Comparison of ENCODE assay signal across 10 mouse cellular contexts in the genomic region with DNA sequence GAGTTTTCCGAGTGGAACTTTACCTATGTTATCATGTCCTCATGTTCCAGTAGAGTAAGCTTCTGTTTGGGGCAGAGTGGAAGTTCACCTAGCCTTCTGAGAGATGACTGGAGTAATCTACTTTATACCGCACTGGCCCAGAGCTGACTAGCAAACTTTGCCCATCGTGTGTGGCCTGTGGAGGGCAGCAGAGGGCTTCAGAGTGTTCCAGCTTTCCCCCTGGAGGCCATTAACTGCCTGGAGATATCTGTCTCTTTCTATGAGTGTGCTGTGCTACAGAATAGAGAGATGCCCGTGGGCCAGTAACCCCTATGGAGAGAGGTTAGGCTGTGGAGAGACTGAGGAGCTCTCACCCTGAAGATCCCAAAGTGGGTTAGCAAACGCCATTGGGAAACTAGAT.
DNase-seq lines count a peak whose midpoint lies in the region; ATAC-seq lines count a peak whose summit lies in the region.
"Had no signal": no experiment of that assay in that cellular context is flagged by ENCODE, and none has a peak within 500 bp of the region (broad histone marks: within the 10 kb centered on the region; RNA-seq: fewer than 3 reads in every experiment).

No protein-coding gene starts in this region.

- WGBS in neural tube, embryonic 15.5 days = 46% methylated on average over 5 of the region's 5 CpGs
- 27% methylated on average over 5 of the region's 5 CpGs for WGBS in liver, embryonic 16.5 days (ENCODE audit: insufficient replicate concordance)

- ATAC-seq in neural tube, embryonic 15.5 days (ENCODE audit: low FRiP score) = no peak
- peak; percentile 89 for ATAC-seq in frontal cortex, adult (ENCODE audit: low TSS enrichment)
- peak; percentile 32; the same call in 1 of the 2 replicates for ATAC-seq in liver, embryonic 16.5 days (ENCODE audit: low read depth)

- H3K9me3 ChIP-seq in neural tube, embryonic 15.5 days (replicated peaks) = no peaks in the 10 kb centered on the region
- H3K9me3 ChIP-seq in liver, embryonic 16.5 days (replicated peaks; ENCODE audit: control insufficient read depth, low read length) = no peaks in the 10 kb centered on the region
- H3K9me3 ChIP-seq: neural tube, embryonic 12.5 days had no signal

- H3K4me3 ChIP-seq in neural tube, embryonic 15.5 days (replicated peaks) = no peak overlapping the region
- H3K4me3 ChIP-seq in liver, embryonic 16.5 days (ENCODE audit: low read depth, low read length) = no peak overlapping the region
- H3K4me3 ChIP-seq: erythroblast, embryonic 14.5 days; neural tube, embryonic 12.5 days had no signal

- H3K9ac ChIP-seq in neural tube, embryonic 15.5 days (replicated peaks) = no peak overlapping the region
- no peak overlapping the region for H3K9ac ChIP-seq in liver, embryonic 16.5 days (ENCODE audit: low read depth, low read length)
- H3K9ac ChIP-seq: neural tube, embryonic 12.5 days had no signal

- no peaks in the 10 kb centered on the region for H3K36me3 ChIP-seq in neural tube, embryonic 15.5 days
- no peaks in the 10 kb centered on the region for H3K36me3 ChIP-seq in liver, embryonic 16.5 days (ENCODE audit: control insufficient read depth, insufficient read depth)
- H3K36me3 ChIP-seq: neural tube, embryonic 12.5 days had no signal

- DNase-seq in neural tube, embryonic 10.5 days (ENCODE audit: extremely low spot score, low spot score) = peak; percentile 47
- peak; percentile 69 for DNase-seq in brain, adult 2 months (ENCODE audit: low read depth, low spot score)
- DNase-seq in kidney, postnatal 25 days = peak; percentile 76 to 81
- DNase-seq in right cerebral cortex, adult 18-20 months = peak; percentile 62
- peak; percentile 49 for DNase-seq in yolk sac, embryonic 10.5 days (ENCODE audit: low spot score)

- no peak overlapping the region for H3K27ac ChIP-seq in neural tube, embryonic 15.5 days (replicated peaks)
- no peak overlapping the region for H3K27ac ChIP-seq in liver, embryonic 16.5 days (ENCODE audit: low read length)
- H3K27ac ChIP-seq: neural tube, embryonic 12.5 days had no signal

- H3K4me2 ChIP-seq in neural tube, embryonic 15.5 days = no peak overlapping the region
- H3K4me2 ChIP-seq in liver, embryonic 16.5 days (ENCODE audit: low read depth, low read length) = no peak overlapping the region
- H3K4me2 ChIP-seq: neural tube, embryonic 12.5 days had no signal

- H3K27me3 ChIP-seq in neural tube, embryonic 15.5 days (replicated peaks) = no peaks in the 10 kb centered on the region
- H3K27me3 ChIP-seq in liver, embryonic 16.5 days (ENCODE audit: control insufficient read depth, insufficient read depth, low read depth, low read length) = no peaks in the 10 kb centered on the region
- H3K27me3 ChIP-seq: neural tube, embryonic 12.5 days had no signal

- H3K4me1 ChIP-seq in neural tube, embryonic 15.5 days = peaks cover 15% of the 10 kb centered on the region
- no peaks in the 10 kb centered on the region for H3K4me1 ChIP-seq in liver, embryonic 16.5 days (ENCODE audit: control insufficient read depth, low read depth, low read length)
- H3K4me1 ChIP-seq: neural tube, embryonic 12.5 days had no signal
